Mouse (Mus musculus): ENCODE measurements at regions not wholly inside any gene's neighbourhood (a gene's known extent, or its start where the extent isn't known, plus 50 kb on each side); places are given as distances from the start of the nearest gene placed in this dataset.

DNA sequence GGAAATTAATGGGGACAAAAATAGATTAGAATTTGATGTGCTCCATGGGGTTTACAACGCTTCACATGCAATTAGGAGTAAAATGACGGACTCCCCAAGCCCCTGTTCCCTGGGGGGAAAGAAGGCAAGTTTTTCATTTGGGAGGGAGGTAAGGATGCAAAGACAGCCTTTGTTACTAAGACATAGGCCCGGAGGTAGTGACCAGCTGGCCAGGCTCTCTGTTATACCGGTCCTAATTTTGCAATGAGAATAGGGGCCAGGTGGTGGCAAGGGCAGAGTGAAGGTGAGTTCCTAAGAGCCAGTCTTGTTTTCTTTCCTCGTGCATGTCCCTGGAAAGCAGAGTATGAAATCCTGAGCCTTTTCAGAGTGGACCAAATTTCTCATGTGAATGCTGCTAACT, 280.9 kb downstream of the Lmx1a start:
- Histone ChIP-seq H3K27me3 (replicated peaks; ENCODE audit: control insufficient read depth, insufficient read depth, low read length) (no peaks in the 10 kb centered on the region), H3K4me1 (ENCODE audit: control insufficient read depth, insufficient read depth, low read length) (no peaks in the 10 kb centered on the region), H3K4me3 (ENCODE audit: low read depth, low read length) (no peak overlapping the region), H3K4me2 (ENCODE audit: low read depth, low read length) (no peak overlapping the region), H3K27ac (replicated peaks; ENCODE audit: low read depth, low read length) (no peak overlapping the region), H3K9me3 (ENCODE audit: control insufficient read depth, low read length) (no peaks in the 10 kb centered on the region), H3K9ac (ENCODE audit: low read depth, low read length) (no peak overlapping the region), H3K36me3 (ENCODE audit: control insufficient read depth, insufficient read depth, low read length) (no peaks in the 10 kb centered on the region)
- no peak for DNase-seq (ENCODE audit: low spot score)
- no peak for ATAC-seq (ENCODE audit: low read depth)
- 46% methylated on average over 5 of the region's 5 CpGs for WGBS

DNA sequence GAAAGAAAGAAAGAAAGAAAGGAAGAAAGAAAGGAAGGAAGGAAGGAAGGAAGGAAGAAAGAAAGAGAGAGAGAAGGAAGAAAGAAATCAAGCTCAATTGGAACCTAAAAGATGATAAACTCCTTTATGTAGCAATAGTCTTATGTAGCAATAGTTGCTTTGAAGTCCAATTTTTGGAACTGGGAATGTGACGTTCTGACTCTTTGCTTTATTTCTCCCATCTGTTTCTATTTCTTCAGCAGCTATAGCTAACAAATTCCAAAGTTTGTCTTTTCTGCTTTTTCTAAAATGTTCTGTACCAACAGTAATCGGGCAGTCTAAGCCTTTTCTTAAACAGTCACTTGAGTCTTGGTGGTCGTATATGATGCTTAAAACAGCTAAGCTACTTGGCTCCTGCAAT, 287.7 kb downstream of the Lmx1a start:
- Histone ChIP-seq H3K4me1 (ENCODE audit: control insufficient read depth, insufficient read depth, low read length) (no peaks in the 10 kb centered on the region), H3K4me3 (ENCODE audit: low read depth, low read length) (no peak overlapping the region), H3K36me3 (ENCODE audit: control insufficient read depth, insufficient read depth, low read length) (no peaks in the 10 kb centered on the region), H3K27me3 (replicated peaks; ENCODE audit: control insufficient read depth, insufficient read depth, low read length) (no peaks in the 10 kb centered on the region), H3K9me3 (ENCODE audit: control insufficient read depth, low read length) (no peaks in the 10 kb centered on the region), H3K27ac (replicated peaks; ENCODE audit: low read depth, low read length) (no peak overlapping the region), H3K9ac (ENCODE audit: low read depth, low read length) (no peak overlapping the region), H3K4me2 (ENCODE audit: low read depth, low read length) (no peak overlapping the region)
- 60% methylated on average over 3 of the region's 3 CpGs for WGBS
- DNase-seq (ENCODE audit: low spot score) (no peak), ATAC-seq (ENCODE audit: low read depth) (no peak)

DNA sequence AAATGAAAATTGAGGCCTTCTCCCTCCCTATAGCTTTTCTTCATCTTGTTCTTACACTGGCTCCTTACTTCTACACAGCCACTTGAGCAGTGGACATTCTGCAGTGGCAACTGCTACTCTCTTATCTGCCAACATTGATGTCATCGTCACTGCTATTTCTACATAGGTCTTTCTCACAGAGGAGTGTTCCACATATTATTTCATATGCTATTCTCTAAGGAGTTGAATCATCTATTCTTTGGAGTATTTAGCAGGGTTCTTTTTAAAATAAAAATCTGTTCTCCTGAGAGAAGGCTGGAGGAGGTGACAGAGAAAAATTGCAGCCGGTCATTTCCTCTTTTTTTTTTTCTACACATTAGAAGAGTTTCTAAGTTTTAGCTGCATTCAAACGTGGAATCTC, 290.1 kb downstream of the Lmx1a start:
- Histone ChIP-seq H3K27me3 (replicated peaks; ENCODE audit: control insufficient read depth, insufficient read depth, low read length) (no peaks in the 10 kb centered on the region), H3K4me3 (ENCODE audit: low read depth, low read length) (no peak overlapping the region), H3K27ac (replicated peaks; ENCODE audit: low read depth, low read length) (no peak overlapping the region), H3K9me3 (ENCODE audit: control insufficient read depth, low read length) (no peaks in the 10 kb centered on the region), H3K4me2 (ENCODE audit: low read depth, low read length) (no peak overlapping the region), H3K9ac (ENCODE audit: low read depth, low read length) (no peak overlapping the region), H3K36me3 (ENCODE audit: control insufficient read depth, insufficient read depth, low read length) (no peaks in the 10 kb centered on the region), H3K4me1 (ENCODE audit: control insufficient read depth, insufficient read depth, low read length) (no peaks in the 10 kb centered on the region)
- ATAC-seq (ENCODE audit: low read depth) (no peak), DNase-seq (ENCODE audit: low spot score) (no peak)
- 71% methylated on average over 3 of the region's 3 CpGs for WGBS

DNA sequence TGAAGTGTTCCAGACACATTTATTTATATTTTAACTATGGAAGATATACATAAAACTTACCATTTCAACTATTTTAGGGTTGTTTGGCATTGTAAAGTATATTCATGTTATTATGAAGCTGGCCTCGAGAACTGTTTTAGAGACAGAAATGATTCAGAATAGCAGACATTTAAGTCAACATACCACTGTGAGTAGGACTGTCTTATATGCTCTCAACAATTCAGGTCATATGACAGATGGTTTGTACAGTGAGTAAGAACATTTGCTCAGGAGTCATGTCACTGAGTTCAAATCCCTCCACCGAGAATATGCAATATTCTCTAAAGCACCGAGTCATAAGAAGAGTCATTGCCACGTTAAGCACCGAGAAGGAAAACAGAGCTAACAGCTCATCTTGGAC, 290.6 kb downstream of the Lmx1a start:
- ATAC-seq (ENCODE audit: low read depth) = no peak
- no peak for DNase-seq (ENCODE audit: low spot score)
- Histone ChIP-seq H3K4me1 (ENCODE audit: control insufficient read depth, insufficient read depth, low read length) (no peaks in the 10 kb centered on the region), H3K4me2 (ENCODE audit: low read depth, low read length) (no peak overlapping the region), H3K36me3 (ENCODE audit: control insufficient read depth, insufficient read depth, low read length) (no peaks in the 10 kb centered on the region), H3K27me3 (replicated peaks; ENCODE audit: control insufficient read depth, insufficient read depth, low read length) (no peaks in the 10 kb centered on the region), H3K27ac (replicated peaks; ENCODE audit: low read depth, low read length) (no peak overlapping the region), H3K9me3 (ENCODE audit: control insufficient read depth, low read length) (no peaks in the 10 kb centered on the region), H3K4me3 (ENCODE audit: low read depth, low read length) (no peak overlapping the region), H3K9ac (ENCODE audit: low read depth, low read length) (no peak overlapping the region)
- 88% methylated on average over 5 of the region's 5 CpGs for WGBS

DNA sequence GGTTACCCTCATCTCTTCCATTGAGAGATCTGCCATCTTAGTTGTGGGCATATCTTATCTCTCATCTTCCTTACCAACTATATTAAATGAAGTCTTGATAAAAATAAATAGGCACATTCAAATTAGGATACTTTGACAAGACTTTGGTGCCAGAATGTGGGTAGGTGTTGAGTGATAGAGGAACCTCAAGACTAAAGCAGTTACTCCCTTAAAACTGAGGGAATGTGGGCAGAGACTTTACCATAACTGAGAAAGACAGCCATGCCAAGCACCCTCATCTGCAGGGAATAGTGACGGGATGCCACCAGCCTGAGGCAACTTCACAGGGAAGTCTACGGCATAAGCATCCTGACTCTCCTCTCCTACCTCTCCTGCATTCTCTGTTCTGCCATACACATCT, 292.3 kb downstream of the Lmx1a start:
- no peak overlapping the region for H3K9ac ChIP-seq (ENCODE audit: low read depth, low read length)

DNA sequence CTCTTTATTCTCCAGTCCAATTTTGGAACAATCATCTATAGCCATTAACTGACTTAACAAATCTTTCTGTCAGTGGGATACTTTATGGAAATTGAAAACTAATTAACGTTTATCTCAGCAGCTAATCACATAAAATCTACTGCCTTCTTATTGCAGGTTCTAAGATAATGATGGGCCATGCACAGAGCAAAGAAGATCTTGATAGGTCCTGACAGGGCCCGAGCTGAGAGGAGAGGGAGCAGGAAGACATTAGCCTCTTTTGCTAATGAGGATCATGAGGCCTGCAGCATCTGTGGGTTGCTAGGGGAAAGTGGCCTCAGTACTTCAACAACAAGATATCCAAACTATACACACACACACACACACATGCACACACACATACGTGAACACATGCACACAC, 318.4 kb downstream of the Lmx1a start:
- Histone ChIP-seq H3K4me3 (ENCODE audit: low read depth, low read length) (no peak overlapping the region), H3K27ac (replicated peaks; ENCODE audit: low read depth, low read length) (no peak overlapping the region), H3K4me2 (ENCODE audit: low read depth, low read length) (no peak overlapping the region), H3K9me3 (ENCODE audit: control insufficient read depth, low read length) (no peaks in the 10 kb centered on the region), H3K36me3 (ENCODE audit: control insufficient read depth, insufficient read depth, low read length) (no peaks in the 10 kb centered on the region), H3K27me3 (replicated peaks; ENCODE audit: control insufficient read depth, insufficient read depth, low read length) (no peaks in the 10 kb centered on the region), H3K9ac (ENCODE audit: low read depth, low read length) (no peak overlapping the region), H3K4me1 (ENCODE audit: control insufficient read depth, insufficient read depth, low read length) (peaks cover 6% of the 10 kb centered on the region; the same call in 1 of the 2 replicates)
- WGBS = 69% methylated on average over 3 of the region's 3 CpGs
- ATAC-seq (ENCODE audit: low read depth) (peak; percentile 55; the same call in 1 of the 2 replicates), DNase-seq (ENCODE audit: low spot score) (peak; percentile 30)

More for the DNA sequence above, 292.3 kb downstream of the Lmx1a start:
- H3K9me3 ChIP-seq (ENCODE audit: control insufficient read depth, low read length) = no peaks in the 10 kb centered on the region
- no peaks in the 10 kb centered on the region for H3K4me1 ChIP-seq (ENCODE audit: control insufficient read depth, insufficient read depth, low read length)
- no peak for ATAC-seq (ENCODE audit: low read depth)
- no peak for DNase-seq (ENCODE audit: low spot score)
- no peak overlapping the region for H3K4me2 ChIP-seq (ENCODE audit: low read depth, low read length)
- 86% methylated on average over 2 of the region's 2 CpGs for WGBS
- no peak overlapping the region for H3K4me3 ChIP-seq (ENCODE audit: low read depth, low read length)
- H3K27me3 ChIP-seq (replicated peaks; ENCODE audit: control insufficient read depth, insufficient read depth, low read length) = no peaks in the 10 kb centered on the region
- no peak overlapping the region for H3K27ac ChIP-seq (replicated peaks; ENCODE audit: low read depth, low read length)
- no peaks in the 10 kb centered on the region for H3K36me3 ChIP-seq (ENCODE audit: control insufficient read depth, insufficient read depth, low read length)

DNA sequence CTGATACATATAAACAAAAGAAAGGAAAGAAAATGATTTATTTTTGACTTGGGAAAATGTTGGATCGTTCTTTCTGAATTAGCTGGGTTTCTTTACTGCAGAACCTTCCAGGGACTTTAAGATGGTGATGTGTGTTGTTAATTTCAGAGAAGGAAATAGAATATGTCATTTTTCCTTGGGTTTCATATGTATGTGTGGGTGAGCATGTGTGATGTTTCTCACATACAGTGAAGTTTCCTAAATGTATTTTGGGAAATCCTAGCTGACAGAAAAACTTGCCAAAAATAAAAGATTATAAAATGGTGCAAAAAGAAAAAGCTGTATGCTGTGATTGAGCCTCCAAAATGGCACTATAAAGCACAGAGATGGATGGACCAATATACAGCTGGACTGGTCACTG, 319.2 kb downstream of the Lmx1a start:
- Histone ChIP-seq H3K9me3 (ENCODE audit: control insufficient read depth, low read length) (no peaks in the 10 kb centered on the region), H3K4me1 (ENCODE audit: control insufficient read depth, insufficient read depth, low read length) (peaks cover 6% of the 10 kb centered on the region; the same call in 1 of the 2 replicates), H3K27me3 (replicated peaks; ENCODE audit: control insufficient read depth, insufficient read depth, low read length) (no peaks in the 10 kb centered on the region), H3K4me2 (ENCODE audit: low read depth, low read length) (no peak overlapping the region), H3K27ac (replicated peaks; ENCODE audit: low read depth, low read length) (no peak overlapping the region), H3K4me3 (ENCODE audit: low read depth, low read length) (no peak overlapping the region), H3K9ac (ENCODE audit: low read depth, low read length) (no peak overlapping the region), H3K36me3 (ENCODE audit: control insufficient read depth, insufficient read depth, low read length) (no peaks in the 10 kb centered on the region)
- DNase-seq (ENCODE audit: low spot score) = no peak
- ATAC-seq (ENCODE audit: low read depth) = no peak
- WGBS = 87% methylated on average over 1 of the region's 1 CpGs

DNA sequence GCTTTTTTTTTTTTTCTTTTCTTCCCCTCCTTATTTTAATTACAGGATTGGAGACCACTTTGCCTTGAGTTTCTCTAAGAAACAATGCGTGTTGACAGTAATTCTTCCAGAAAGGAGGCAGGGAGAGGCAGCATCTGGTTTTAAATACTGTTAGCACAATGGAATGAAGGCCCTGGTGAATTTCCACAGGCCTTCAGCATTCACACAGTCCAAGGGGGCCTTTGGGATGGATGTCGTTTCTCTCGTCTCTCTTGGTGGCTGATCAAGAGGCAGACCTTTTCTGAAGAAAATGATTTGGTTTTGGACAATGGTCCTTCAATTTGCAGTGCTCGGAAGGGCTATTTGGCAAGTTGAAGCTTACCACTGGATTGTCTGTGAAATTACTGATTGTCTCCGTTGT, 321.4 kb downstream of the Lmx1a start:
- Histone ChIP-seq H3K4me2 (ENCODE audit: low read depth, low read length) (no peak overlapping the region), H3K4me3 (ENCODE audit: low read depth, low read length) (no peak overlapping the region), H3K9me3 (ENCODE audit: control insufficient read depth, low read length) (no peaks in the 10 kb centered on the region), H3K36me3 (ENCODE audit: control insufficient read depth, insufficient read depth, low read length) (no peaks in the 10 kb centered on the region), H3K27me3 (replicated peaks; ENCODE audit: control insufficient read depth, insufficient read depth, low read length) (no peaks in the 10 kb centered on the region), H3K27ac (replicated peaks; ENCODE audit: low read depth, low read length) (no peak overlapping the region; the same call in 1 of the 2 replicates), H3K4me1 (ENCODE audit: control insufficient read depth, insufficient read depth, low read length) (peaks cover 6% of the 10 kb centered on the region; the same call in 1 of the 2 replicates), H3K9ac (ENCODE audit: low read depth, low read length) (no peak overlapping the region)
- WGBS = 57% methylated on average over 5 of the region's 5 CpGs
- DNase-seq (ENCODE audit: low spot score) (peak; percentile 62), ATAC-seq (ENCODE audit: low read depth) (no peak)

DNA sequence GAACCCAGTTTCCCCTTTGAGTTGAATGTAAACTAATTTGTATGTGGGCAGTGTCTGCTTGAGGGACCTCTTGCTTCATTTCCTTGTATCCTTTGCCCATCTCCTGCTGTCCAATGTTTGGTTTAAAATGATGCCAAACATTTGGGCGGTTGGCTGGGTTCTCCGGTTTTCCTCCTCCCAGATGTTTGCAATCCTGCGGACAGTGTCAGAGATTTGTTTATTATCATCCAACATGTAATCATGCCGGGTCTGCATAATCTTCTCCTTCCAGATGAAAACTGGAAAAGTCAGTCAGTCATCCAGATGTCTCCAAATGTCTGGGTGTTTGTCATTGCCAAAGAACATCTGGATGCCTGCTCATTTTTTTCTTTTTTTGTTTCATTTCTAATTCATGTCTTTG, 323.0 kb downstream of the Lmx1a start:
- H3K9me3 ChIP-seq (ENCODE audit: control insufficient read depth, low read length) = no peaks in the 10 kb centered on the region
- H3K27me3 ChIP-seq (replicated peaks; ENCODE audit: control insufficient read depth, insufficient read depth, low read length) = no peaks in the 10 kb centered on the region
- H3K9ac ChIP-seq (ENCODE audit: low read depth, low read length) = no peak overlapping the region
- no peak overlapping the region for H3K4me3 ChIP-seq (ENCODE audit: low read depth, low read length)
- H3K4me2 ChIP-seq (ENCODE audit: low read depth, low read length) = no peak overlapping the region
- H3K4me1 ChIP-seq (ENCODE audit: control insufficient read depth, insufficient read depth, low read length) = peaks cover 6% of the 10 kb centered on the region; the same call in 1 of the 2 replicates
- H3K27ac ChIP-seq (replicated peaks; ENCODE audit: low read depth, low read length) = no peak overlapping the region
- H3K36me3 ChIP-seq (ENCODE audit: control insufficient read depth, insufficient read depth, low read length) = no peaks in the 10 kb centered on the region
- DNase-seq (ENCODE audit: low spot score) (peak; percentile 73), ATAC-seq (ENCODE audit: low read depth) (no peak)
- whole genome bisulfite sequencing = 45% methylated on average over 4 of the region's 4 CpGs
